ENCODE assay signal across 8 mouse cellular contexts in the genomic region with DNA sequence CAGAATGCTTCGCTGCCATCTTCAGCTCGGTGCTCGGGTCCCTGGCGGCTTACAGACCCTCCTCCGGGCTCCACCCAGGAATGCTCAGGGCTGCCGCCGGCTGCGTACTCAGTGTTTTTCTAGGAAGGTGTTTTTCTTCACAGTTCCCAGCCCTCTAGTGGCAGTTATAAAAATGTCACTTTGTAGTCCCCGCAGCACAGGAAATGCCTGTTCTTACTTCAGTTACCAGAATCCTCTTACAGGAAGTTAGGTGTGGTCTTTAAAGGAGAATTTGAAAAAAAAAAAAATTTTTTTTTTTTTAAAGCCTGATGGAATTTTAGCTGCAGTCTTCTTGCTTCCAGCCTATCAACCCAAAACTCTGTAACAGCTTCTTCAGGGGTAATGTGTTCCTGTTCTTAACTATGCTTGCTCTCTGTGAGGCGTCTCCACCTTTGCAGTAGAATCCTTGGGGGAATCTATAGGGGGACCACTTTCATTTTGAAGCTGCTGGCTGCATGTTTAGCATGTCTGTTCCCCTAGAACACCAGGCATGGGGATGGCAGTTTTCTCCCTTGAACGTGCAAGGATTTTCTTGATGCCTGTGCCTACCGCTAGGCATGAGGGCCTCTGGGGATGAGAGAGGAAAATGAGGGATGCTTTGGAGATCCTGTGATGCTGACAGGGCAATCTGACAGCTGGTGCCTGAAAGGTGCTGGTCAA. TPM values are rescaled to one million over a fixed set of nuclear protein-coding genes. Genes with fewer than 3 reads are reported as not detected.
A peak's percentile ranks its signal among the peaks of the same experiment; 100 is the strongest.
DNase-seq lines count a peak whose midpoint lies in the region; ATAC-seq lines count a peak whose summit lies in the region.

No protein-coding gene starts in this region.

- 19% methylated on average over 12 of the region's 12 CpGs for WGBS in heart, embryonic 15.5 days
- WGBS in liver, embryonic 11.5 days: 18% methylated on average over 12 of the region's 12 CpGs

- peak; percentile 86; the same call in 1 of the 2 replicates for ATAC-seq in heart, embryonic 15.5 days (replicated peaks; ENCODE audit: insufficient number of reproducible peaks, insufficient read depth, low FRiP score, low read depth)
- peak; percentile 86 for ATAC-seq in liver, embryonic 11.5 days (replicated peaks; ENCODE audit: low FRiP score)

- peaks cover 3% of the 10 kb centered on the region for H3K4me1 ChIP-seq in heart, embryonic 15.5 days (replicated peaks)
- H3K4me1 ChIP-seq in liver, embryonic 11.5 days (replicated peaks; ENCODE audit: control insufficient read depth, insufficient read depth, low read length): no peaks in the 10 kb centered on the region

- H3K27ac ChIP-seq in heart, embryonic 15.5 days: no peak overlapping the region
- no peak overlapping the region for H3K27ac ChIP-seq in liver, embryonic 11.5 days (ENCODE audit: low read depth, low read length)

- peak overlapping the region; percentile 63 for H3K4me2 ChIP-seq in heart, embryonic 15.5 days
- H3K4me2 ChIP-seq in liver, embryonic 11.5 days: peak overlapping the region; percentile 51

- H3K9ac ChIP-seq in heart, embryonic 15.5 days: no peak overlapping the region
- H3K9ac ChIP-seq in liver, embryonic 11.5 days (ENCODE audit: low read depth, low read length): no peak overlapping the region

- H3K36me3 ChIP-seq in heart, embryonic 15.5 days: no peaks in the 10 kb centered on the region
- H3K36me3 ChIP-seq in liver, embryonic 11.5 days (ENCODE audit: control insufficient read depth, insufficient read depth, low read length): no peaks in the 10 kb centered on the region

- H3K27me3 ChIP-seq in heart, embryonic 15.5 days: no peaks in the 10 kb centered on the region
- H3K27me3 ChIP-seq in liver, embryonic 11.5 days (replicated peaks; ENCODE audit: control insufficient read depth, insufficient read depth, low read length): no peaks in the 10 kb centered on the region

- no peaks in the 10 kb centered on the region for H3K9me3 ChIP-seq in heart, embryonic 15.5 days (replicated peaks)
- H3K9me3 ChIP-seq in liver, embryonic 11.5 days (ENCODE audit: control insufficient read depth, low read length): no peaks in the 10 kb centered on the region

- peak overlapping the region; percentile 41 for H3K4me3 ChIP-seq in heart, embryonic 15.5 days
- peak overlapping the region; percentile 21; the same call in 1 of the 2 replicates for H3K4me3 ChIP-seq in liver, embryonic 11.5 days (ENCODE audit: low read depth, low read length)

- DNase-seq in CD4-positive helper T cell, adult 2 months (ENCODE audit: low read depth, low spot score): peak; percentile 52
- DNase-seq in brain, adult 2 months (ENCODE audit: low read depth, low spot score): peak; percentile 98
- DNase-seq in fibroblast of lung, adult 2 months (ENCODE audit: low read depth): peak; percentile 64
- peak; percentile 75 for DNase-seq in kidney, postnatal 10 days
- peak; percentile 58 for DNase-seq in liver, embryonic 11.5 days (ENCODE audit: low spot score)
- peak; percentile 17 to 18 for DNase-seq in natural killer cell, adult 2 months (ENCODE audit: low spot score in 2 of 2)
- peak; percentile 11 to 19 for DNase-seq in thymus, adult 18-20 months

RNA-seq across cellular contexts. Expression of gene Scn2a, which starts 48.0 kb away (rescaled TPM):
- 0.94 and 1.5 TPM in 2 replicates for polyA plus RNA-seq in heart, embryonic 15.5 days (2015; fragmentation: Nextera tagmentation; extraction: Ambion mirVana)
- 1.6 and 1.7 TPM in 2 replicates for polyA plus RNA-seq in liver, embryonic 11.5 days (2014; fragmentation: Nextera tagmentation; extraction: Ambion mirVana)

Comparison
In these comparisons a context has a peak if more than half of its experiments do, and no peak if none do; other contexts are left out.
1. DNase-seq: peak in every context shown above with its lines; median percentile 98 in brain, adult 2 months; 75 in kidney, postnatal 10 days; 64 in fibroblast of lung, adult 2 months; 58 in liver, embryonic 11.5 days; 52 in CD4-positive helper T cell, adult 2 months; 18 in natural killer cell, adult 2 months; 15 in thymus, adult 18-20 months.